Mouse (Mus musculus) olfactory bulb, adult 2 months (tissue): Measurements from ENCODE around the gene Coq4.

Experiments
- CTCF ChIP-seq: fragments of 200-500 bp; IDR thresholded peaks from 2 replicates; pipeline ENCODE4 v1.5.1; 2012; ENCODE audit warnings: low read depth, mild to moderate bottlenecking, low read length, moderate library complexity; ENCODE audit not compliant: insufficient read depth
- POLR2A ChIP-seq: fragments of 200-500 bp; IDR thresholded peaks from 2 replicates; pipeline ENCODE4 v1.6.1; 2012; ENCODE audit warnings: mild to moderate bottlenecking, low read depth, low read length, moderate library complexity; ENCODE audit not compliant: insufficient read depth

- TF ChIP-seq POLR2A (no peak), CTCF (no peak)
Measured at GRCm38 (mm10) chr2:29771611-29772461, 15.5 kb upstream of the Coq4 start.
